8 mouse cellular contexts compared by ENCODE assay signal in the genomic region with DNA sequence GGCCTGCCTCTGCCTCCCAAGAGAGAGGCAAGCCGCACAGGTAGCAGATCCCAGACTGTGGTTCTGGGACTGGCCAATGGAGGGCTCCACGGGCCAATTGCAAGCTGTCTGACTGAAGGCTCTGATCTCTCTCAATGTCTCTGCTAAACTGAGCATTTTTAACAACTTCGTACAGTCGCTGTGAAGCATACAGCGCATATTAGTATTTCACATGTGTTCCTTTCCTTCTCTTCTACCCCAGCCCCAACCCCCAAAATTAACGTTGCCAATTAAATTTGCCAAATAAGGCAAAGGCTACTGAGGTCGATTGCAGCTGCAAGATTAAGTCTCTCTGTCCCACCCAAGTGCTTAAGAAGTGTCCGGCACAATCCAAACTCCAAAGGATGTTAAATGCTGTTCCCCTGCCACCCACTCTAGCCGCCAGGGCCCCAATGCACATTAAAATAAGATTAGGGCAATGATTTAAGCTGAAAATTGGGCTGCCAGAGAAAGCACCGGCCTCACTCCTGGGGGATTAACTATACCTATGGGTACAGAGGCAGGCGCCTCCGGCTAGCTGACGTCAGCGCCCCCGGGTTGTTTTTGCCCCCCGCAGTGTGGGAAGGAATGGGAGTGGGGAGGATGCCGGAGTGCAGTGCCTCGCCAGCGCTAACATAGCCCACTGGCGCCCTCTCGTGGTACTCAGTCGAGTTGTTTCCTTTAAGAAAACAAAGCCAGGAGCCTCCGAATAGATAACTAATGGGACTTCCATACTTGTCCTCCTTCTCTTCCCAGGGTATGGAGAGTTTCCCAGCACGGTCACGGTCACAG.
A peak's percentile ranks its signal among the peaks of the same experiment; 100 is the strongest.
DNase-seq lines count a peak whose midpoint lies in the region; ATAC-seq and TF ChIP-seq lines count a peak whose summit lies in the region.

No protein-coding gene starts in this region.

- H3K9ac ChIP-seq in forebrain, embryonic 16.5 days (replicated peaks; ENCODE audit: low read depth, low read length), result peak overlapping the region; percentile 54

- TF ChIP-seq POLR2A in olfactory bulb, adult 2 months (IDR thresholded peaks at IDR 0.05; ENCODE audit: insufficient read depth, low read depth, low read length), result no peak
- TF ChIP-seq POLR2A in thymus, adult 2 months (IDR thresholded peaks at IDR 0.05; ENCODE audit: control insufficient read depth, extremely low read depth, insufficient read depth, low read length, poor library complexity), result no peak

- peaks cover 27% of the 10 kb centered on the region for H3K4me1 ChIP-seq in E14TG2a.4 (replicated peaks; ENCODE audit: low read depth, low read length)
- peaks cover 8% of the 10 kb centered on the region for H3K4me1 ChIP-seq in forebrain, embryonic 16.5 days (replicated peaks; ENCODE audit: control insufficient read depth, insufficient read depth, low read length)
- peaks cover 10% of the 10 kb centered on the region for H3K4me1 ChIP-seq in olfactory bulb, adult 2 months (ENCODE audit: control insufficient read depth, insufficient read depth, low read length)
- 0 out of 2 replicates have a peak, but pooled peaks cover 5% of the 10 kb centered on the region for H3K4me1 ChIP-seq in thymus, adult 2 months (replicated peaks; ENCODE audit: control insufficient read depth, insufficient read depth, low read length)

- H3K27me3 ChIP-seq in E14TG2a.4 (ENCODE audit: insufficient read depth, low read length), result no peaks in the 10 kb centered on the region
- no peaks in the 10 kb centered on the region for H3K27me3 ChIP-seq in forebrain, embryonic 16.5 days (replicated peaks; ENCODE audit: control insufficient read depth, insufficient read depth, low read length)
- H3K27me3 ChIP-seq in thymus, adult 2 months (ENCODE audit: control insufficient read depth, insufficient read depth, low read length), result no peaks in the 10 kb centered on the region

- intact Hi-C loops in heart, postnatal 36 days (cut with DNase I), result loop anchor here (2.0 to 5.0 kb wide), 3 partner anchors 335 to 1865 kb away; no protein-coding TSS in a partner anchor

- no peaks in the 10 kb centered on the region for H3K36me3 ChIP-seq in E14TG2a.4 (ENCODE audit: insufficient read depth, low read length)
- H3K36me3 ChIP-seq in forebrain, embryonic 16.5 days (ENCODE audit: control insufficient read depth, insufficient read depth), result no peaks in the 10 kb centered on the region
- no peaks in the 10 kb centered on the region for H3K36me3 ChIP-seq in thymus, adult 2 months (ENCODE audit: control insufficient read depth, insufficient read depth, low read length)

- H3K27ac ChIP-seq in forebrain, embryonic 16.5 days (ENCODE audit: low read length), result peak overlapping the region; percentile 26
- no peak overlapping the region for H3K27ac ChIP-seq in olfactory bulb, adult 2 months (ENCODE audit: insufficient read depth, low read depth, low read length)
- no peak overlapping the region for H3K27ac ChIP-seq in thymus, adult 2 months (ENCODE audit: control insufficient read depth, insufficient read depth, low read length)

- WGBS in forebrain, embryonic 16.5 days, result 8% methylated on average over 25 of the region's 25 CpGs
- 9% methylated on average over 25 of the region's 25 CpGs for WGBS in olfactory bulb, adult 2 months
- WGBS in thymus, adult 2 months, result 27% methylated on average over 25 of the region's 25 CpGs

- peak overlapping the region; percentile 55 for H3K4me2 ChIP-seq in forebrain, embryonic 16.5 days (ENCODE audit: low read length)

- H3K4me3 ChIP-seq in E14TG2a.4 (replicated peaks; ENCODE audit: low read length), result peak overlapping the region; percentile 60
- peak overlapping the region; percentile 42 for H3K4me3 ChIP-seq in forebrain, embryonic 16.5 days (replicated peaks; ENCODE audit: low read length)
- H3K4me3 ChIP-seq in olfactory bulb, adult 2 months (ENCODE audit: insufficient read depth, low read depth, low read length), result peak overlapping the region; percentile 35
- no peak overlapping the region for H3K4me3 ChIP-seq in thymus, adult 2 months (ENCODE audit: control insufficient read depth, insufficient read depth, low read length)

- peak; percentile 76 for ATAC-seq in cerebellum, adult (ENCODE audit: insufficient number of reproducible peaks, low FRiP score, low TSS enrichment)
- ATAC-seq in forebrain, embryonic 16.5 days, result peak; percentile 97

- peaks cover 30% of the 10 kb centered on the region for H3K9me3 ChIP-seq in E14TG2a.4 (ENCODE audit: low read length)
- no peaks in the 10 kb centered on the region for H3K9me3 ChIP-seq in forebrain, embryonic 16.5 days (ENCODE audit: control insufficient read depth, low read length)

- TF ChIP-seq CTCF in E14TG2a.4 (conservative IDR thresholded peaks at IDR 0.05; ENCODE audit: low read length), result peak; percentile 49
- peak; percentile 75 for TF ChIP-seq CTCF in olfactory bulb, adult 2 months (IDR thresholded peaks at IDR 0.05; ENCODE audit: insufficient read depth, low read depth, low read length)
- peak; percentile 50; the same call in 1 of the 2 replicates for TF ChIP-seq CTCF in thymus, adult 2 months (IDR thresholded peaks at IDR 0.05; ENCODE audit: borderline replicate concordance, control insufficient read depth, extremely low read depth, insufficient read depth, low read length, poor library complexity)

- peak; percentile 78 to 84 for DNase-seq in heart, postnatal 36 days
- DNase-seq in layer of hippocampus, adult 18-20 months (ENCODE audit: low spot score in 2 of 2), result peak; percentile 77 to 93
- peak; percentile 50 to 54 for DNase-seq in lung, adult 18-20 months
- DNase-seq in thymus, adult 2 months, result peak; percentile 58
